Mouse (Mus musculus): ENCODE measurements at regions not wholly inside any gene's neighbourhood (a gene's known extent, or its start where the extent isn't known, plus 50 kb on each side); places are given as distances from the start of the nearest gene placed in this dataset.

GRCm38 (mm10) chr16:53480664-53481063 lies 1026.8 kb upstream of the Alcam start:
- no peak for ATAC-seq

- ATAC-seq, result no peak
Observed at GRCm38 (mm10) chr16:53439511-53439910, 985.6 kb upstream of the Alcam start.

- no peak for ATAC-seq
Observed at GRCm38 (mm10) chr16:53418416-53418815, 964.5 kb upstream of the Alcam start.

- ATAC-seq, result no peak
Observed at GRCm38 (mm10) chr16:53385176-53385575, 931.3 kb upstream of the Alcam start.

GRCm38 (mm10) chr16:53342153-53342552 lies 888.3 kb upstream of the Alcam start:
- no peak for ATAC-seq

- no peak for ATAC-seq
Observed at GRCm38 (mm10) chr16:53326353-53326752, 872.5 kb upstream of the Alcam start.

GRCm38 (mm10) chr16:53292081-53292480 lies 838.2 kb upstream of the Alcam start:
- ATAC-seq, result no peak

GRCm38 (mm10) chr16:53282014-53282413 lies 828.1 kb upstream of the Alcam start:
- ATAC-seq, result no peak

- peak; percentile 75 for ATAC-seq
Observed at GRCm38 (mm10) chr16:53266116-53266515, 812.2 kb upstream of the Alcam start.

- ATAC-seq, result no peak
Observed at GRCm38 (mm10) chr16:53245365-53245764, 791.5 kb upstream of the Alcam start.

GRCm38 (mm10) chr16:53242126-53242537 lies 788.3 kb upstream of the Alcam start:
- no peak for ATAC-seq

GRCm38 (mm10) chr16:53218886-53219285 lies 765.0 kb upstream of the Alcam start:
- ATAC-seq, result no peak

GRCm38 (mm10) chr16:53201449-53201848 lies 747.6 kb upstream of the Alcam start:
- ATAC-seq, result no peak

- ATAC-seq, result no peak
Observed at GRCm38 (mm10) chr16:53186444-53186843, 732.6 kb upstream of the Alcam start.

GRCm38 (mm10) chr16:53156352-53156751 lies 702.5 kb upstream of the Alcam start:
- no peak for ATAC-seq

GRCm38 (mm10) chr16:53130677-53131076 lies 676.8 kb upstream of the Alcam start:
- no peak for ATAC-seq

GRCm38 (mm10) chr16:53108726-53109125 lies 654.9 kb upstream of the Alcam start:
- no peak for ATAC-seq

- ATAC-seq, result no peak
Observed at GRCm38 (mm10) chr16:53095396-53095929, 641.6 kb upstream of the Alcam start.

GRCm38 (mm10) chr16:53073856-53074568 lies 620.1 kb upstream of the Alcam start:
- ATAC-seq, result no peak

GRCm38 (mm10) chr16:53071887-53072682 lies 618.2 kb upstream of the Alcam start:
- ATAC-seq, result no peak

GRCm38 (mm10) chr16:53064151-53064550 lies 610.3 kb upstream of the Alcam start:
- no peak for ATAC-seq

- no peak for ATAC-seq
Observed at GRCm38 (mm10) chr16:53063061-53063460, 609.2 kb upstream of the Alcam start.

GRCm38 (mm10) chr16:53026056-53026455 lies 572.2 kb upstream of the Alcam start:
- no peak for ATAC-seq

- ATAC-seq, result no peak
Observed at GRCm38 (mm10) chr16:53011847-53012246, 558.0 kb upstream of the Alcam start.
